14 mouse cellular contexts compared by ENCODE assay signal in genomic region chr2:6338031-6338629, GRCm38 (mm10). TPM values are rescaled to one million over a fixed set of nuclear protein-coding genes. Genes with fewer than 3 reads are reported as not detected.
DNase-seq lines count a peak whose midpoint lies in the region; ATAC-seq lines count a peak whose summit lies in the region.
"Had no signal": no experiment of that assay in that cellular context is flagged by ENCODE, and none has a peak within 500 bp of the region (broad histone marks: within the 10 kb centered on the region; RNA-seq: fewer than 3 reads in every experiment).

No protein-coding gene starts in this region.

- no peaks in the 10 kb centered on the region for H3K27me3 ChIP-seq in embryonic facial prominence, embryonic 15.5 days
- H3K27me3 ChIP-seq in embryonic facial prominence, embryonic 10.5 days (replicated peaks; ENCODE audit: low read depth, poor library complexity, severe bottlenecking), result no peaks in the 10 kb centered on the region
- no peaks in the 10 kb centered on the region for H3K27me3 ChIP-seq in megakaryocyte, embryonic 14.5 days (replicated peaks)
- H3K27me3 ChIP-seq: forebrain, embryonic 12.5 days had no signal

- H3K27ac ChIP-seq in embryonic facial prominence, embryonic 15.5 days (replicated peaks), result no peak overlapping the region
- H3K27ac ChIP-seq in embryonic facial prominence, embryonic 10.5 days (replicated peaks), result no peak overlapping the region
- H3K27ac ChIP-seq: forebrain, embryonic 12.5 days had no signal

- no peak for DNase-seq in embryonic facial prominence, embryonic 10.5 days (ENCODE audit: low spot score)
- peak; percentile 54 for DNase-seq in lung, postnatal 10 days
- peak; percentile 40 for DNase-seq in thymus, postnatal 4 days
- DNase-seq in adrenal gland, postnatal 10 days, result no peak
- DNase-seq: adrenal gland, adult 2 months; embryo, embryonic 11 days; gastrocnemius, postnatal 25 days; kidney, postnatal 4 days had no signal

- 84% methylated on average over 9 of the region's 9 CpGs for WGBS in embryonic facial prominence, embryonic 15.5 days
- 85% methylated on average over 9 of the region's 9 CpGs for WGBS in embryonic facial prominence, embryonic 10.5 days

- H3K9ac ChIP-seq in embryonic facial prominence, embryonic 15.5 days, result no peak overlapping the region
- H3K9ac ChIP-seq: forebrain, embryonic 12.5 days had no signal

- no peaks in the 10 kb centered on the region for H3K36me3 ChIP-seq in embryonic facial prominence, embryonic 15.5 days
- peaks cover 21% of the 10 kb centered on the region for H3K36me3 ChIP-seq in embryonic facial prominence, embryonic 10.5 days (replicated peaks)
- peaks cover 10% of the 10 kb centered on the region for H3K36me3 ChIP-seq in megakaryocyte, embryonic 14.5 days (replicated peaks; ENCODE audit: low read length)

- H3K9me3 ChIP-seq in embryonic facial prominence, embryonic 15.5 days (replicated peaks), result no peaks in the 10 kb centered on the region
- no peaks in the 10 kb centered on the region for H3K9me3 ChIP-seq in embryonic facial prominence, embryonic 10.5 days
- no peaks in the 10 kb centered on the region for H3K9me3 ChIP-seq in megakaryocyte, embryonic 14.5 days
- H3K9me3 ChIP-seq: forebrain, embryonic 12.5 days had no signal

- 0 out of 2 replicates have a peak, but pooled peaks have one; percentile 43 for ATAC-seq in embryonic facial prominence, embryonic 15.5 days (ENCODE audit: insufficient number of reproducible peaks, low FRiP score, low TSS enrichment, low read depth)
- ATAC-seq in megakaryocyte, adult 5-6 weeks (ENCODE audit: poor library complexity, severe bottlenecking), result no peak
- no peak for ATAC-seq in megakaryocyte-erythroid progenitor cell, adult 5-6 weeks (replicated peaks; ENCODE audit: low FRiP score, low TSS enrichment, poor library complexity, severe bottlenecking)

- H3K4me2 ChIP-seq in embryonic facial prominence, embryonic 15.5 days (replicated peaks), result no peak overlapping the region
- H3K4me2 ChIP-seq: forebrain, embryonic 12.5 days had no signal

- no peak overlapping the region for H3K4me3 ChIP-seq in embryonic facial prominence, embryonic 15.5 days (replicated peaks)
- H3K4me3 ChIP-seq in embryonic facial prominence, embryonic 10.5 days, result no peak overlapping the region
- peak overlapping the region; percentile 52 for H3K4me3 ChIP-seq in megakaryocyte, embryonic 14.5 days (replicated peaks)
- H3K4me3 ChIP-seq: forebrain, embryonic 12.5 days; myocyte had no signal

- H3K4me1 ChIP-seq in embryonic facial prominence, embryonic 15.5 days, result peaks cover 21% of the 10 kb centered on the region
- H3K4me1 ChIP-seq in embryonic facial prominence, embryonic 10.5 days, result peaks cover 8% of the 10 kb centered on the region
- peaks cover 90% of the 10 kb centered on the region for H3K4me1 ChIP-seq in megakaryocyte, embryonic 14.5 days

RNA-seq across cellular contexts. Expression of gene Usp6nl, which starts 15.7 kb away (rescaled TPM):
- 8.7 and 9.5 TPM in 2 replicates for polyA plus RNA-seq in embryonic facial prominence, embryonic 15.5 days (2015; fragmentation: Nextera tagmentation; extraction: Ambion mirVana)
- polyA plus RNA-seq in embryonic facial prominence, embryonic 10.5 days (2016; fragmentation: Nextera tagmentation; extraction: Ambion mirVana), result 9.4 and 11.6 TPM in 2 replicates
- polyA plus RNA-seq in megakaryocyte, embryonic 14.5 days (2012; ENCODE audit: insufficient read depth, low replicate concordance), result 1.9 and 2.9 TPM in 2 replicates
- 7.3 and 8.2 TPM in 2 replicates for total RNA-seq in megakaryocyte, adult 5-6 weeks (2015)
- 6.1 and 7.2 TPM in 2 replicates for total RNA-seq in megakaryocyte, adult 5-6 weeks (2017)
- 10 to 100 TPM; 27.1 to 28.7 TPM for total RNA-seq in adrenal gland, postnatal 10 days (2021)
- total RNA-seq in megakaryocyte-erythroid progenitor cell, adult 5-6 weeks (2014; fragmentation: Nextera tagmentation), result 38.6 and 43.4 TPM in 2 replicates
- 31.8 and 53.7 TPM in 2 replicates for total RNA-seq in megakaryocyte-erythroid progenitor cell, adult 5-6 weeks (2017)

Comparison
In these comparisons a context has a peak if more than half of its experiments do, and no peak if none do; other contexts are left out.
1. DNase-seq: peak in lung, postnatal 10 days (single experiment) and thymus, postnatal 4 days (single experiment); none in embryonic facial prominence, embryonic 10.5 days (single experiment) and adrenal gland, postnatal 10 days (single experiment).